Mouse (Mus musculus): ENCODE results near the gene 5430419D17Rik.

The 5430419D17Rik gene

DNA sequence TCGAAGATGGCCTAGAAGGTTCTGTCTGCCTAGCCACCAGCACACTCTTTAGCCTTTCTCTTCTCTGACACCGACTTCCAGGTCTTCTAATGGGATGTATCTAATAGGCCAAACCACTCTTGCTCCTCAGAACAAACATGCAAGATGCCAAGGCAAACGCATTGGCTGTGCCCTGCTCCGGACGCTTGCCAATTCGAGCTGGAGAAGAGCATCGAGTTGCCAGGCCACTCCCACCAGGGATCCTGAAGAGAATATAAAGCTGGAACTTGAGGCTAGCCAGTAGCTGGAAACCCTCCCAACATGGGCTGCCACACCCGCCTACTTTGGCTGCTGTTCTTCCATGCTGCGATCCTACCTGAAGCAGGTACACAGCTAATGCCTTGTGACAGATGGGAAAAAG, at the start of gene 5430419D17Rik:
Gene 5430419D17Rik (plus strand): TSS at position 282 of the 400 bp plus-strand sequence.
- peak in 1 of 2 experiments; percentile 6 for DNase-seq

DNA sequence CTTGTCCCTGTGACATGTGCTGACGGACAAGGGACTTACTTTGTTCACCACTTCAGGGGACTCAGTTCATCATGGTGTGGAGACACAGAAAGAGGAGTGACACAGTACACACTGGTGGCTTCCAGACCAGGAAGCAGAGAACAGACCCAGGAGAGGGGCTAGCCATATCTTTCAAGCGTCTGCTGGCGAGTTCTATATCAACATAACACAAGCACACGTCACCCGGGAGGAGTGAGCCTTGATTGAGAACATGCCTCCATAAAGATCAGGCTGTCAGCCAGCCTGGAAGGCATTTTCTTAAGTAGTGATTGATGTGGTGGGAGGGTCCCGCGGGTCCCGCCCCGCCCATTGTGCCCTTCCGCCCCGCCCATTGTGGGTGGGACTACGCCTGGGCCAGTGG, 44.2 kb upstream of the 5430419D17Rik start:
- DNase-seq = no peak

DNA sequence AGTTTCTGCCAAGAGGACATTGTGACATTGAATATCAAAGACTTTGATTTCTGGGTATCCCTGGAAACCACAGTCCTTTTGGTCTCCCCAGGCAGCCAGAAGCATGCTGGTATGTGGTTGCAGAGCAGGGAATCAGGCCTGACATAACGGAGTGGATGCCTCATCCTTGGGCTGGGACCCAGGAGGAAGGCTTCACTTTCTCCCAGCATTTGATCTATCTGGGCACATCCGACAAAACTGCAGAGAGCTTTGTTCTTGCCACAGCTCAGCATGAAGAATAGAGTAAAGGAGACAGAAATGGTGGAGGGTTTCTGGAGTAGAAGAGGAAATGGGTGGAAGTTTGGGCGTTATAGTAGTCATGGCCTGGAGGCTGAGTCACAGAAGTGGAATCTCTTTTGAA, 41.0 kb upstream of the 5430419D17Rik start:
- DNase-seq = no peak

DNA sequence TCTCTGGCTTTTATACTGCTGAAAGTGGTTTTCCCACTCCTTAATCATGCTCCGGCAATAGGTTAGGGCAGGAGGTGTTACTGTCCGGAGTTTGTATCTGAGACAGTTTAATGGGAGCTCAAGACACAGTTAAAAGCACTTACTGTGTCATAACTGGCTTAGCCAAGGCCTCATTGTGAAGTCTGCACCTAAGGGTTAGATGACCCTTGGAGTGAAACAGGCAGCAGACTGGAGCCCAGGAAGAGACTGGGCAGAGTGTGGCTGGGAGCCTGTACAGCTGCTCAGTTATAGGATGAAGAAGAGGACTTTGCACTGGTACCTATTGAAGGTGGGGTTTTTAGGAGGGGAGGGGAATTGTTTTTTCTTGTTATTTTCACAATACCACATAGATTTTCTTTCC, 28.0 kb upstream of the 5430419D17Rik start, which contains the start of gene 4933402N03Rik:
Gene 4933402N03Rik (minus strand): TSS at position 101 of the 400 bp plus-strand sequence.
- no peak for DNase-seq

DNA sequence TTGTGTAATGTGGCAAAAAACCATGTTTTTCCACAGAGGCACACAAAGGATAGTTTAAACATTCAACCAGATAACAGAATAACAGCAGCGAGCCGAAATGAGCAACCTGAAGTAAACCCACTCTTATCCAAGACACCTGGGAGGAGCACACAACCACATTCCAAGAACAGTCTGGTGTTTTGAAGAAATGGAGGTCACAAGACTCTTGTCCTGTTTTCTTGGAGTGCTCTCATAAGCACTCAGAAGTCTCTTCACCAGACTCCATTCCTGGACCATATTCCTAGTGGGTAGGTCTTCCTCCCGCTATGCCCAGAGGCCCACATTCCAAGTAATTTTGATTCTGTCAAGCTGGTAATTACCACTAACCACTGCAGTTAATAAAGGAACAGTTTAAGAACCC, 24.0 kb upstream of the 5430419D17Rik start:
- no peak for DNase-seq

DNA sequence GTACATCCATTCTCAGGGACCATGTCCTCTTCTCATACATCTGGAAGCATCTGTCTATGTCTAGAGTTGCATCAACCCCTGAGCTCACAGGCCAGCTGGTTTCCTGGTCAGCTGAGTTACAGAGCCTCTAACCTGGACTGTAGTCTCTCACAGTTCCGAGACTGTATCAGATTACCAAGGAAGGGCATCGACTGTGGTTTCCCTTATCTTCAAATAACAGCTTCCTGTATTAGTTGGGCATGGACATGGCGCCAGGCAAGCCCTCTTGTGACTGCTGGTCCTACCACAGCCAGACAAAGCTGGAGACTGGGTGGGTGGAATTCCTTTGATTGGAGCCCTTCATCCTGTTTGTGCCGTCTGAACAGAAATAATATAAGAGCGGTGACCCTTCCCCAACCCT, 21.2 kb upstream of the 5430419D17Rik start:
- no peak for DNase-seq

DNA sequence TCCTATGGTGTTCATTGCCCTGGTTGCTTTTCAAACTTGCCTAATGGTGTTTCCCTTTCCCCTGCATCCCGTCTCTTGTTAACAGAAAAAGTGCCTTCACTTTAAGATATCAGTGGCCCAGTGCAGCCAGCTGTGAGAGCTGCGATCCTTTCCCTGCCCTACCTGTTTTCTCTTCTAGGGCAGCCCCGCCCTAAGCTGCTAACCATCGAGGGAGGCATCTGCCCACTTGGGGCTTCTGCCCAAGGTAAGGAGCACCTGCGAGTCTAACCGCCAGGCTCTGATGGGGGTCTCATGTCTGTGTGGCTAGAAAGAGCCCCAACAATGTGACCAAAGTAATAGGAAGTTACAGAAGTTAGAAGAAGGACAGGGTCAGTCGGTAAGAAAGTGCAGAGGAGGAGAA, 12.0 kb upstream of the 5430419D17Rik start:
- no peak for DNase-seq

DNA sequence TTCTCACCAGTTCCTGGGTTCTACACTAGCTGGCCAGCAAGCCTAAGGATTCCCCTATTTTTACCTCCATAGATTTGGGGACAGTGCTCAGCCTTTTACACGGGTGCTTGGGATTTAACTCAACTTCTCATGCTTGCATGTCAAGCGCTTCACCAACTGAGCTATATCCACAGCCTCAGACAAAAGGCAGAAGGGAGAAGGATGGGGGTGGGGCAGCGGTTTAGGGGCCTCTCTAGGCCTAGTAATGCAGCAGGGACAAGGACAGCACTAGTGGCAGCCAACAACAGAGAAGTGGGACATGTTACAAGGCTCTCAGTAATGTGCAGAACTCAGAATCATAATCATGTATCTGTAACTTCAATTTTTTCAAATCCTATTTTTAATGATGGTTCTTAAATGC, 6.4 kb upstream of the 5430419D17Rik start:
- DNase-seq = no peak

DNA sequence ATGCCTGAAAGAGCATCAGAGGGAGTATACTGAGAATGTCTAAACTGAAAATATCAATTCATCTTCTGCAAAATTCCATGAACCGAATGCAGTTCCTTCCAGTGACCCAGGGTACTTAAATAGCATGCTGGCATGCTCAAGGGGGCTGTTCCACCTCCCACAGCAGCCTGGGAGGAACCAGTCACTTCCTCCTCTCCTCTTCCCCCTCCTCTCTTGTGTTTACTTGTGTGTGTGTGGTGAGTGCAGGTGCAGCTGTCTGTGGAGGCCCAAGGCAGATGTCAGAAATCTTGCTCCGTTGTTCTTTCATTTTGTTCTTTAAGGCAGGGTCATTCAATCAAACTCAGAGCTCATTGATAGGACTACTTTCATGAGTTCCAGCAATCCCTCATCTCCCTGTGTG, 5.1 kb upstream of the 5430419D17Rik start:
- no peak for DNase-seq

DNA sequence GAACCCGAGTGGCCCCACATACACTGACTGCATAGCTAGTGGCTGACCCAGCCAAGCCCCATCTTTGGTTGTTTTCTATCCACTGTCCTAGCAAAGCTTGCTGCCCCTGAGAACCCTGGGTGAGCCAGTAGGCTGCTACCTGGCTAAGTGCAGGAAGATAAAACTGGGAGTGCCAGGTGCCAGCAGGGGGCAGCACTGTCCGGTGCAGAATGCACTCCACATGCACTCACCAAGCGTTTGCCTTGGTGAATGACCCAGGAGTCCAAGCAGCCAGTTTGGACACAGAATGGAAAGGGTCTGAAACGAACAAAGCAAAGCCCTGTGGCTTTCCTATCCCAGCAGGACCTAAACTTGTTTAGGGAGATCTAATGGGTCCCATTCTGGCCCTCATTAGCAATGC, 8.5 kb downstream of the 5430419D17Rik start:
- peak; percentile 17 to 22 for DNase-seq

DNA sequence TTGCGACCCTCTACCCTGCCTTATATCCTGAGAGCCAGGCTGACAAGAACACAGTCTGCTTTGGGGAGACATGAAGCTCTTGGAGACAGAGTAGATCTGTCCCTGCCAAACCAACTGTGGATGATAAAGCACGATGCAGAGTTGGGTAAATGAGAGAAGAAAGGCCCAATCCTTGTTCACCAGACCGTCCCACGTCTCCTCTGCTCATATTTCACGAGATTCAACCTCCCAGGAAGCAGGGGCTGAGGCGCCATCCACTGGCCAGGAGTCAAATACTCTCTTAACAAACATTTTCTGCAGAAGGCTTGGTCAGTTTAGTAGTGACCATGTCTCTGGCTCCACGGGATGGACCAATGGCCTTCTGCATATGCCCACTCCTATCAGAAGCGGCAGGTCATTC, 10.1 kb downstream of the 5430419D17Rik start:
- DNase-seq = no peak

DNA sequence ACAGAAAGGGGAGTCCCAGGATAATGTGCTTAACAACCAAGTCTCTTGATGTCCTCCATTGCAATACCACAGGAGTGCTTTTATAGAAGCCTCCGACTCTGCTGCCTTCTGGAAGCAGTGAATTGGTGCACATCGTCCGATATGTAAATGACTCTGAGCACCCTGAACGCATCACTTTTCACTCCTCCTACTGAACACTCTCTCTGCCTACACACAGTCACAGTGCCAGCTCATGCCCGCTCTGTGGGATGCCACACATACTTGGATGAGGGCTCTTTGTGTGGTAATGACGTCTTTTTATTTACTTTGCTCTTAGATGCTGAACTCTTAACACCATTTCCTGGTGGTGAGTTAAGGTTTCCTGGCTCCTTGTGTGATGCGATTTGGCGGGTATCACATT, 12.8 kb downstream of the 5430419D17Rik start:
- no peak for DNase-seq

DNA sequence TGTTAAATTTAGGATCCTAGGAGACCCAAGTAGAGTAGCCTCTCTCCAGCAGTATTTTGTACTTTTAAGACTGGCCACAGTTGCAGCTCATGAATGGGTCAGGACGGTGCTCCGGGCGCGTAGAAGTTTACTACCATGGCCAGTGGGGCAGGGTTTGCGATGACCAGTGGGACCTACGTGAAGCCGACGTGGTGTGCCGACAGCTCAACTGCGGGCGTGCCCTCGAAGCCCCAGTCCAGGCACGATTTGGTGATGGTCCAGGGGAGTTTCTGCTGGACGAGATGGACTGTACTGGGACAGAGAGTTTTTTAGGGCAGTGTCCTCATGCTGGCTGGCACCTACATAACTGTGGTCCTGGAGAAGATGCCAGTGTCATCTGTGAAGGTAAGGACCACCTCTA, 13.8 kb downstream of the 5430419D17Rik start:
- no peak for DNase-seq

DNA sequence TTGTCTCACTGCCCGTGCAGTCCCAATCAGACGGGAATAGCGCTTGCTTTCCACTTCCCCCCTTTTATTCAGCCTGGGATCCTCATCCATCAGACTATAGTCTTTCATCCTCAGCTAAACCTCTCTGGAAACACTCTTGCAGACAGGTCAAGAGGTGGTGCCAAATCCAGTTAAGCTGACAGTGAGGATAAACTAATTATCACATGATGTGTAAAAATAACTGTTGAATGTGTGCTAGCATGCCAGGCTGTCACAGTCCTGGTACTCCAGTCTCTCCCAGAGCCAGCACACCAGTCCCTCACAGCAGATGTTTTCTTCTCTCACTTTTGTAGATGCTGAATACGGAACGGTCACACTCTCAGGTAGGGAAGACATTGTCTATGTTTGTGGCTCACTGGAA, 48.9 kb downstream of the 5430419D17Rik start:
- DNase-seq = no peak

DNA sequence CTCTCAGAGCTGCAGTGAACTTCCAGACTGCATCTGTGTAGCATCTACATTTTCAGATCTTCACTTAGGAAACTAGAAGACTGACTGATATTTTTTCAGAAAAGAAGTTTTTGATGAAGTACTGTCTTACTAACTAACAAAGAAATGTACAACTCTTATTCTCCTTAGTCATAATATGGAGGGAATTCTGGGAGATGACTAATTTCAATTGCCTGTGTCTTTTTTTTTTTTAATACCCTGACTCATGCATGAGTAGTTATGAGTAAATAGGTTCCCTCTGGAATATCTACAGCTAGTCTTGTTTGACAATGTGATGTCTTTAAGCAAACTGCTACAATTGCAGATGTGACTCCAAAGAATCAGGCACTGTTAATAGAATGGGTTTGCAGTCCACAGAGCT, 61.9 kb downstream of the 5430419D17Rik start:
- DNase-seq = no peak

DNA sequence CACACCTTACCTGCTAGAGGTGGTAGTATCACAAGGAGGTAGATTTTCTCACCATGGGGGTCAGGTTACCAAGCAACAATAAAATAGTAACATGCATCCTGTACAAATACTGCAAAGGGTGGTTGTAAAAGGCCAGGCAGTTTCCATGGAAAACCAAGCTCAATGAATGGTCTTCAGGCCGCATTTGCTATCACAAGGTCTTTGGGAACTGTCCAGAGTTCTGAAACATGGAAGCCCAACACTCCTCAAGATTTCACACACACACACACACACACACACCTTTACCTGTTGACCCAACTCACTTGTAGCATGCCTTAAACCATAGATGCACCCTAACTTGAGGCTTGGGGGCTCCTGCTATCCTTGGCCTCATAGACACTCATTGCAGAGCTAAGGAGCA, 70.8 kb downstream of the 5430419D17Rik start:
- no peak for DNase-seq

DNA sequence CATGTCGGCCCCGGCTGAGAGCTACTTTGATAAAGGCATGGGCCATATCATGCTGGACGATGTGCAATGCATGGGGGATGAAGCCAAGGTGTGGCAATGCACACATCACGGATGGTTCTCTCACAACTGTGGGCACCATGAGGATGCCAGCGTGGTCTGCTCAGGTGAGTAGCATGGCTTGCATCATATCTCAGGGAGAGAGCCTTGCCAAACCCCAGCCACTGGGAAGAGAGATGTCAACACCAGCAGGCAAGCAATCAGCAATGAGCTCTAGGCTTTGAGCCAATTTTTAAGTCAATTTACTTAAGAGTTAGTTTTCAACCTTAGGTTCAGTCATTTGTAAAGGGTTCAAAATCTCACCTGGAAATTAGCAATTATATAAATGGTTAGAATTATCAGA, 82.6 kb downstream of the 5430419D17Rik start:
- DNase-seq = no peak

DNA sequence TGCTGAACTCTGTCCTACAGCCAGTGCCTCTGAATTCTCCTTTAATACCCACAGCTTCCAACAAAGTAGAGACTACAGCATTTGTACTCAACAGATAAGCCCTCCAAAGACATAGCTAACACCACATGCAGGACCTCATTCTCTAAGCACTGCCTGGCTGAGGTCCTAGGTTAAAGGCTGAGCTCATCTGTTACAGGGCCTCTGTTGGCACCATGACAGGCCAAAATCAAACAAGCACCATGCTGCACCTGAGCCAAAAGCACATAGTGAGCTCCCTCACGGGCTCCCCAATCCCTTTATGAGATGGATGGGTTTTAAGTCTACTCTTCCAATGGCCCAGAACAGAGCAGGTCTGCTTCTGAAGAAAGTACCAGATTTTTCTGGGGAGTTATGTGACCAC, 83.1 kb downstream of the 5430419D17Rik start:
- no peak for DNase-seq

DNA sequence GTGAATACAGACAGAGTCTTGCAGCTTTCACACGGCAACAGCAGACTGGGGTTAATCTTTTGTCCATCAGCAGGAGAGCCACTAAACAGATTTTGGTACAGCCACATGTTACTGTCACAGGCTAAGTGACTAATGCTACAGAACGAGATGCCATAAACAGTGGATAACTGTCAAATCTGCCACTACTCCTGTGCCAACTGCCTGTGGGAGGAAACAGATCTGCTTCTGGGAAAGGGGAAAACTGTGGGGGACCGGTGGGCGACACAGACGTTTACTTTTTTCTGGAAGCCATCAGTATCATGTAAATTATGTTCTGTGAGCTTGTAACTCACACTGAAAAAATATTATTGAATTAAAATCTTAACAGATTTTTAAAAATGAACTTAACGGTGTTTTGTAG, 86.7 kb downstream of the 5430419D17Rik start:
- no peak for DNase-seq

DNA sequence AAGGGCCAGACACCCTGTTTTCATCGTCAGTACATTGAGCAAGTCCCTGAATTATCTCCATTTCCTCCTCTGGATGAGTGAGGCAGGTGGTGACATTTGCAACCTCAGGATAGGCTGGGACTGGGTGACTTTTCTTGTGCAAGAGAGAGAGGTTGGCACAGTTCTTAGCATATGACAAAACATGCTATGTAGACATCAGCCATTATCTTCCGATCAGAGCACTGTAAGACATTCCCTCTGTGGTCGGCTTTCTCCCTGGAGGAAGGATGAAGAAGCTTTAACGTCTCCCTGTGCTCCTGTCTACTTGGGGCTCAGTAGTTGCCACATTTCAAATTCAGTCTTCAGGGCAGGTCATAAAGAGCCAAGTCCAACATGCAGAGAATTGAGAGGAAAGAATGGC, 90.0 kb downstream of the 5430419D17Rik start:
- no peak for DNase-seq

DNA sequence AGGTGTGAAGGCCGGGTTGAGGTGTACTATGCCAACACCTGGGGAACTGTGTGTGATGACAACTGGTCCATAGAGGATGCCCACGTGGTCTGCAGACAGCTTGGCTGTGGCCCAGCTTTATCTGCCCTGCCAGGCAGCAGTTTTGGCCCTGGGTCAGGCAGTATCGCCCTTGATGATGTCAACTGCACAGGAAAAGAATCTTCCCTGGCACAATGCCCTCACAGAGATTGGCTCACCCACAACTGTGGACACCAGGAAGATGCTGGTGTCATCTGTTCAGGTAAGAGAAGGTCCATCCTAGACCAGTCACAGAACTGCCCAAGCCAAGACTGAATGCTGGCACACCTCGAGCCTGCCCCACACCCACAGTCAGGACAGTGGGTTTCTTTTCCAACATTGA, 91.6 kb downstream of the 5430419D17Rik start:
- DNase-seq = no peak

DNA sequence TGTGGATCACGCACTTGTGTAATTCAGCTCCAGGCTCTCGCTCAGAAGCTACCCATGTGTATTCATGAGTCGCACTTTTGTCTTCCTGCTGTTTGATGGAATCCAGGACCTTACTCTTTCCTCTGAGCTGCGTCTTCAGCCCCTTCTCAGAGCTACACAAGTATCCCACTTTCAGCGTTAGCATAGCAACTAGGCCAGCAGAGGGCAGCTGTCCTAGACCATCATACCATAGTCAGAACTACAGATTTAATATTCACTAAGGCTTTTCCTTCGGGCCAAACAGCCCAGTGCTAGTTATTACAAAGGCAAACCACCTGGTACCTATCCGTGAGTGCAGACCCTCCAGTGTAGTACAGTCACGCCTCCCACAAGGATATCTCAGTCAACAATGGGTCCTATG, 122.9 kb downstream of the 5430419D17Rik start:
- no peak for DNase-seq

DNA sequence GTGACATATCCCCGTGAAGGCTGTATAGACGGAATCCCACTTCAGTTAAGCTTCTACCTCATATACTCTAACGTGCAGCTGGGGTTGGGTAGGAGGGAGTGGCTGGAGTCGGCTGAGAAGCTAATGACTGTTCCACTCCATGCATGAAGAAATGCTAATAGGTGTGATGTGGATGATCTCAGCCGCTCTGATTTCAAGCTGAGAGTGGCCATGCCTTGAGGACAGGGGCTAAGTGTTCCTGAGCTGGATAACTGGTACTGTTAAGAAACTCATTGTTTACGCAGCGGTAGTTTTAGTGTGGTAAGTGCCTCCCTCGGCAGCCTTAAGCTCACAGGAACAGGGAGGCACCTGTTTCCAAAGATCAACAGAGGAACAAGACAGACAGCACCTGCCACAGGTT, 129.1 kb downstream of the 5430419D17Rik start:
- no peak for DNase-seq

DNA sequence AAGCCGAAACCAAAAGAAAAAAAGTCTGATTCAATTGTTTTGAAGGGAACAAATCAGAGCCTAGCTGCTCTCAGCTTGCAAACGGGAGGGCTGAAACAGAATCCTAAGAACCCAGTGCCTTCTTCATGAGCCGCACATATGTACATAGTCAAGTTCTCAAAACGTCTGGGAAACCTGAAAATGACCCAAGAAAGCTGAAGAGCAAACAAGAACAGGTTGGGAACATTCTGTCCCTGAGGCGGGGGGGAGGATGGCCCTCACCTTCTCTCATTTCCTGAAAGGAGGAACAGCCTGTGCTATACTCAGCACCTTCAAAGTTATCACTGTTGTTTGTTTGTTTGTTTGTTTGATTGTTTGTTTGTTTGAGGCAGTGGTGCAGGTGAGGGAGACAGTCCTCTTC, 132.5 kb downstream of the 5430419D17Rik start:
- DNase-seq = no peak

DNA sequence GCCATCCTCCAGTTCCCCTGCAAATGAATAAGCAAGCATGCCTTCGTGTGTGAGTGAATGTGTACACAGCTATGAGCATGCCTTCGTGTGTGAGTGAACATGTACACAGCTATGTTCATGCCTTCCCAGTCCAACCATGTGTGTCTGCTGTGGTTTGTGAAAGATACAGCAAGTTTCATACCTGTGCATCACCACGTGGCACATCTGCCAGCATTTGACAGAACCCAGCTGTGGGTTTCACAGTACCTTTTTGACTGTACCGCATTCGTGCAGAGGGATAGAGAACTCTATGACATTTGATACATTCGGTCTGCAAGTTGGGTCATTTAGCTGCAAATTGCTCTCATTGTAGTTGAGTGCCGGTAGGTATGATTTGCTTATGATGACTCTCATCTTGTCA, 140.3 kb downstream of the 5430419D17Rik start:
- no peak for DNase-seq

DNA sequence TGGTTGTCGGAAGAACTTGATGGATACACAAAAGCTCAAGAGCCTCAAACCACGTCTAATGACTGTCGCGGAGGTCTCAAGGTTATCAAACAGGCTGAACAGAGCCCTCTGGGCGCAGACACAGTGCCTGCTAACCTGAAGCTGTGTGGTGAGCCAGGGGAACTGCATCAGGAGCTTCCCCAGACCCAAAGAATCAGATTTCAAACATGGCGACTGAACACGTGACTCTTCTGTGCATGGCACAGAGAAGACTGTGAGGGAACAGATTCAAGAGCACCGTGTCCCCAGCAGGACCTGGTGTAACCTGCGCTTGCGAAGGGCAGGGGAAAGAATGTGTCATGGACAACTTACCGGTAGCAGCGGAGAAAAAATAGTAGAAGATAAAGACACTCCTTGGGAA, 143.4 kb downstream of the 5430419D17Rik start:
- DNase-seq = no peak
